Mouse (Mus musculus) cortical plate, adult 2 months (tissue): ENCODE measurements around the gene Stard7.

ENCODE experiments used
- CTCF ChIP-seq: fragments of 200-500 bp; IDR thresholded peaks from 2 replicates; pipeline ENCODE4 v1.5.1; 2011; ENCODE audit warnings: mild to moderate bottlenecking, control low read depth, low read length; ENCODE audit not compliant: insufficient read depth; ENCODE audit errors: extremely low read depth
- POLR2A ChIP-seq: fragments of 200-500 bp; IDR thresholded peaks from 2 replicates; pipeline ENCODE4 v1.6.1; 2011; ENCODE audit warnings: mild to moderate bottlenecking, low read length, control low read depth; ENCODE audit not compliant: insufficient read depth; ENCODE audit errors: extremely low read depth

DNA sequence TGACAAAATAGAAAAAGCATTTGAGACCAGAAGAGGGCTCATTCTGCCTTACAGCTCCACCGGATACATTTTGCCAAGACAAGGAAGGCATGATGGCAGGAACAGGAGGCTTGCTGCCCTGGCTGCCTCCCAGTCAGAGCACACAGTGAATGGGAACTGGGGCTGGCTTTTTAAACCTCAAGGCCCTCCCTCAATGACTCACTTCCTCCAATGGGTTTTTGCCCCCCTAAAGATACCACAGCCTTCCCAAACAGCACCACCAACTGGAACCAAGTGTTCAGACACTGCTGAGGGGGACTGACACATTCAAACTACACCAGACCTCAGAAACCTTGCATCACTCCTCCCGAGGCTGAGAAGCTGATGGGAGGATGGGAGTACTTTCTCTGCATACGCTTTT, 30.7 kb downstream of the Stard7 start:
- TF ChIP-seq POLR2A (no peak), CTCF (no peak)
